Mouse (Mus musculus) activated CD4-positive, CD25-positive, alpha-beta regulatory T cell, adult 4 months (primary cell): ENCODE results near the gene Phf23. TPM values are rescaled to one million over a fixed set of nuclear protein-coding genes. Genes with fewer than 3 reads are reported as not detected.
"Not testable (repeated sequence)": the region's sequence is repeated elsewhere in the genome, so short reads cannot be mapped to it uniquely, and the experiment has no call there.

Experiments used
- ATAC-seq: one replicate; pipeline ENCODE4 v1.8.0; 2017
- polyA plus RNA-seq, 2 experiments: library from polyadenylated mRNA; unstranded; fragments of 100-300 nt; shearing (Covaris generic); gene quantifications; one replicate each; pipeline ENCODE4 v1.2.1; 2017

Phf23 gene
- polyA plus RNA-seq, 2 experiments from 2014 or later: 32.1 to 44.9 TPM

DNA sequence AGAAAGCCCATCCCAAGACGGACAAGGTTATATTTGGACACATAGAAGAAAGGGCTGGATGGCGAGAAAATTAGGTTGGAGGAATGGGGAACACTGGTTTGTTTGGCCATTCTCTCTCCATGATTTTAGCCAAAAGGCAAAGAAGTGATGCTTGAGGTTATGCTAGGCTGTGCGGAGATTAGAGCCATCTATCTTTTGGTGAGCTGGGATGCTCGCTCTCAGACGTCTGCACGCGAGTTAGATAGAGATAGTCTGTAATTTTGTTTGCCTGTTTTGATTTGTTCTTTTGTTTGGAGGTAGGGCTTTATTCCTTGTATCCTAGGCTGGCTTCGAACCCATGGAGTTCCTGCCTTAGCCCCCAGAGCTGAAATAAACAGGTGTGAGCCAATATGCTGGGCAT is 5.6 kb downstream of the Phf23 start:
- no peak for ATAC-seq

- ATAC-seq: no peak
These were observed 6.3 kb downstream of the Phf23 start for GRCm38 (mm10) chr11:70001865-70002264.

- ATAC-seq: no peak
These were observed 6.9 kb downstream of the Phf23 start for GRCm38 (mm10) chr11:70002471-70002870.

- ATAC-seq: peak; percentile 37
These were observed 9.9 kb downstream of the Phf23 start for GRCm38 (mm10) chr11:70005521-70005920.

- no peak for ATAC-seq
These were observed 14.5 kb downstream of the Phf23 start for GRCm38 (mm10) chr11:70010033-70010432.

DNA sequence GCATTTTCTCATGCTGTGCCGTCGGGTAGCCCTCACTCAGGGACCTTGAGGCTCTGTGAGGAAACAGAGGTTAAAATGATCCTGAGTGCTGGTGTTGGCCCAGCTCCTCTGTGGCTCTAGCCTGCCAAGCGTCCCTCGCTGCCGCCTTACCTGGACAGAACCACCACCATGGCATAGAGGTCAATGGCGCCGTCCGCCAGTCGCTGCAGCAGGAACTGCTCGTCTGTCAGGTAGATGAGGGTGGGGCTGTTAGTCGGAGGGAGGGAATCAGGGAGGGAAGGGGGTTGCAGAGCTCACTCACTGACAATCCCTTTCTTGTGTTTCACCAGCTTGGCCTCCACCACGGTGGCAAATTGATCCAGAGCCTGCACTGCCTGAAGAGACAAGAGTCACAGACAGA is 15.0 kb downstream of the Phf23 start:
- no peak for ATAC-seq

- ATAC-seq: no peak
These were observed 15.4 kb downstream of the Phf23 start for GRCm38 (mm10) chr11:70010961-70011360.

DNA sequence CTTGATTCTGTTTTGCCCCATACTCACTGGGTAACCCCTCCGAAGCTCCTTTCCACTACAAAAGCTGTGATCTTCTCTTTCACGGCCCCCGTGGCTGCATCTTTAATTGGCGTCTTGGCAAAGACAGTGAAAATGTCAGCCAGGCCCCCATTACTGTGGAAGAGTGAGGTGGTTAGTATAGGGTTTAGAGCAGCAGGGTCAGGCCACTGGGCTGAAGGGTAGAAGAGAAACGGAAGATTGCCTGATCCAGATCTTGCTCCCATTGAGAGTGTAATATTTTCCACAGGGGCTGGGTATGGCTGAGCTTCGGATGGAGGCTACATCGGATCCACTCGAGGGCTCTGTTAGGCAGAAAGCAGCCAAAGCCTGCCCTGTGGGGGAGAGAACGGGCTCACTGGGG is 17.4 kb downstream of the Phf23 start:
- no peak for ATAC-seq

DNA sequence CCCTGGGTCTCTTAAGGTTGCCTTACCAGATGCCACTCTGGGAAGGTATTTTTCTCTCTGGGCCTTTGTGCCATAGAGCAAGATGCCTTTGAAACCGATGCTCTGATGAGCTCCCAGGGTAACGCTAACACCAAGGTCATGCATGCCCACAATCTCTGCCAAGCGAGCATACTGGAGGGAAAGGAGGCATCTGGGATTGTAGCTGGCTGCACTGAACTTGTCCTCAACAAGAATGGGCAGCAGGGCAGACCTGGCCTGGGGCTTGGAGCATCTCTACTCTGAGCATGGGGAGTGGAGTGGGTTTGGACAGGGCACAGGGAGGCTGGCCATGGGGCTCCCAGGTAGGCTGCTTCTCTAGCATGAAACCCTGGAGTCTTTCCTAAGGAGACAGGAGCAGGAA is 17.8 kb downstream of the Phf23 start:
- no peak for ATAC-seq

- no peak for ATAC-seq
These were observed 18.5 kb downstream of the Phf23 start for GRCm38 (mm10) chr11:70014051-70014450.

GRCm38 (mm10) chr11:70014880-70015558 is 19.4 kb downstream of the Phf23 start, which contains the start of gene Acadvl:
Gene Acadvl (minus strand): TSS chr11:70015411.
- peak; percentile 67 for ATAC-seq

- no peak for ATAC-seq
These were observed 20.1 kb downstream of the Phf23 start for GRCm38 (mm10) chr11:70015677-70016076.

DNA sequence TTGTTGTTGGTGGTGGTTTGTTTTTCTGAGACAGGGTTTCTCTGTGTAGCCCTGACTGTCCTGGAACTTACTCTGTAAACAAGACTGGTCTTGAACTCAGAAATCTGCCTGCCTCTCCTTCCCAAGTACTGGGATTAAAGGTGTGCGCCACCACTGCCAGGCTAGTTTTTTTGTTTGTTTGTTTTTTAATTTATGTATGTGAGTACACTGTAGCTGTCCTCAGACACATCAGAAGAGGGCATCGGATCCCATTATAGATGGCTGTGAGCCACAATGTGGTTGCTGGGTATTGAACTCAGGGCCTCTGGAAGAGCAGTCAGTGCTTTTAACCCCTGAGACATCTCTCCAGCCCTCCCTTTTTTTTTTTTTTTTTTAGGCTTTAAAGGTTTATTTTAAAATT is 20.6 kb downstream of the Phf23 start:
- ATAC-seq: not testable (repeated sequence)

DNA sequence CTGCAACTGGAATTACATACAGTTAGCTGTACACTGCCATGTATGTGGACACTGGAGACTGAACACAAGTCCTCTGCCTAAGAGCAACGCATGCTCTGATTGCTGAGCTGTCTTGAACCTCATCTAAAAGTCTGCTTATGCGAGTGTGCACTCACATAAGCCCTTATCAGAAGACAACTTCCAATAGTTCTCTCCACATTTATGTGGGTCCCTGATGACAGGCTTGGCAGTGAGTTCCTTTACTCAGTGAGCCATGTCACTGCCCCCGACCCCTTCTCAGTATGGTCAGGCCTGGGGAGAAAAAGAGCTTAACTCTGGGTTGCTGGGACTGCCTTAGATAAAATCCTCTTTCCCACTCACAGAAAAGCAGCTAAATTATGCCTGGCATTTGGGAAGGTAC is 21.1 kb downstream of the Phf23 start, which contains the start of gene Dlg4:
Gene Dlg4 (plus strand): TSS at position 274 of the 400 bp plus-strand sequence.
- ATAC-seq: no peak

GRCm38 (mm10) chr11:70017199-70017767 is 21.7 kb downstream of the Phf23 start:
- ATAC-seq: no peak

DNA sequence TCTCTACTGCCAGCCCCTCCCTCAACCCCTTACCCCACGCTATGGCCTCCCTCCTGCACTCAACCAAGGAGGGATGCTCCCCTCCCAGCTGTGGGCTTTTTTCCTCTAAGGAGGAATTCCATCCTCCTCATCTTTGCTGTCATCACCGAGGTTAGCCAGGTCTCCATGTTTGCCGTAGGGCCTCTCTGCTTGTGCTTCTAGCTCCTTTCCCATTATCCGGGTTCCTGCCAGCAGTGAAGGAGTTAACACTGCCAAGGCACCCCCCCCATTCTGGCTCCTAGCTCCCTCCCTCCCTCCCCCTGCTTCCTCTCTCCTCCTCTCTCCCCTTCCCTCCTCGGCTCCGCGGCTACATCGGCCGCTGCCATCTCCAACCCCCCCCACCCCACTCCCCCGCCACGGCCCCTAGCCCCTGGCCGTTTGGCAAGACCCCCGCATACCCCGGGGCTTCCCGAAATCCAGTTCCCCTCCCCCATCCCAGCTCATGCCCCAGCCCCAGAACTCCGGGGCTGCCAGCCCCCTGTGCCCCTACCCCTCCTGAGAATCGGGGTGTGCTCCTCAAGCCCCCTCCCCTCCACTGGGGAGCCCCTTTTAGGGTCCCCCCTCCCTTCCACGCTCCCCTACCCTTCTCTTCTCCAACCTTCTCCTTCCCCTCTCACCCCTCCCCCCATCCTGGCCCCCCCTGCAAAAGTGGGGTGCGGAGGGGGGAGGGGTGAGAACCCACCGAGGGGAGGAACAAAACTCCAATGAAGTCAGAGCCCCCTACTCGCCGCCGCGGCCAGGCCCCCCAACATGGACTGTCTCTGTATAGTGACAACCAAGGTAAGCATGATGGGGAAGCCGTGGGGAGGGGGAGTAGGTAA is 22.8 kb downstream of the Phf23 start:
- no peak for ATAC-seq

- ATAC-seq: no peak
These were observed 24.0 kb downstream of the Phf23 start for GRCm38 (mm10) chr11:70019495-70020021.

- no peak for ATAC-seq
These were observed 24.6 kb downstream of the Phf23 start for GRCm38 (mm10) chr11:70020022-70020631.

- ATAC-seq: peak; percentile 70
These were observed 25.2 kb downstream of the Phf23 start for GRCm38 (mm10) chr11:70020731-70021263.

- ATAC-seq: peak; percentile 67
These were observed 25.9 kb downstream of the Phf23 start for GRCm38 (mm10) chr11:70021264-70022132.

GRCm38 (mm10) chr11:70023481-70024150 is 28.0 kb downstream of the Phf23 start:
- no peak for ATAC-seq
